In genomic region chr12:29124079-29124668, GRCm38 (mm10) we compare ENCODE assay signal across 19 mouse cellular contexts.
DNase-seq lines count a peak whose midpoint lies in the region; ATAC-seq and TF ChIP-seq lines count a peak whose summit lies in the region.
"Had no signal": no experiment of that assay in that cellular context is flagged by ENCODE, and none has a peak within 500 bp of the region (broad histone marks: within the 10 kb centered on the region; RNA-seq: fewer than 3 reads in every experiment).

No protein-coding gene starts in this region.

- intact Hi-C loops in gastrocnemius, postnatal 14 days (cut with DNase I; ENCODE audit: low total_unique reads): no loop called here

- no peaks in the 10 kb centered on the region for H3K9me3 ChIP-seq in kidney, embryonic 15.5 days (replicated peaks)
- H3K9me3 ChIP-seq in forebrain, postnatal 0 days (ENCODE audit: low read length): no peaks in the 10 kb centered on the region
- H3K9me3 ChIP-seq in midbrain, postnatal 0 days (ENCODE audit: low read length): no peaks in the 10 kb centered on the region
- H3K9me3 ChIP-seq: embryonic facial prominence, embryonic 10.5 days had no signal

- peak; percentile 40 for DNase-seq in adrenal gland, adult 2 months
- DNase-seq in adrenal gland, postnatal 4 days (ENCODE audit: low spot score in 2 of 2): no peak
- DNase-seq in kidney, postnatal 25 days: no peak
- DNase-seq in forebrain, postnatal 0 days: no peak
- peak; percentile 35 for DNase-seq in midbrain, postnatal 0 days (ENCODE audit: low spot score)
- no peak for DNase-seq in heart, adult 8-10 months (ENCODE audit: low spot score)
- DNase-seq in gastrocnemius, postnatal 14 days: no peak
- DNase-seq: cerebellum, postnatal 25 days; kidney, adult 9 months; liver; lung, adult 2 months; right cerebral cortex, adult 18-20 months; spleen, adult 18-20 months; thymus, postnatal 14 days had no signal

- H3K9ac ChIP-seq in kidney, embryonic 15.5 days: no peak overlapping the region
- H3K9ac ChIP-seq in forebrain, postnatal 0 days: no peak overlapping the region
- H3K9ac ChIP-seq in midbrain, postnatal 0 days (replicated peaks; ENCODE audit: low read length, poor library complexity, severe bottlenecking): no peak overlapping the region

- H3K27me3 ChIP-seq in kidney, embryonic 15.5 days: no peaks in the 10 kb centered on the region
- H3K27me3 ChIP-seq in forebrain, postnatal 0 days (ENCODE audit: insufficient read depth, low read length): no peaks in the 10 kb centered on the region
- H3K27me3 ChIP-seq in midbrain, postnatal 0 days (ENCODE audit: insufficient read depth, low read length): no peaks in the 10 kb centered on the region
- H3K27me3 ChIP-seq: Patski had no signal

- no peak overlapping the region for H3K27ac ChIP-seq in kidney, embryonic 15.5 days
- H3K27ac ChIP-seq in forebrain, postnatal 0 days (ENCODE audit: low read depth, low read length): 0 out of 2 replicates have a peak overlapping the region, but pooled peaks have one; percentile 21
- peak overlapping the region; percentile 4; the same call in 1 of the 2 replicates for H3K27ac ChIP-seq in midbrain, postnatal 0 days (ENCODE audit: low read depth, low read length)
- H3K27ac ChIP-seq: embryonic facial prominence, embryonic 10.5 days; macrophage had no signal

- no peak overlapping the region for H3K4me2 ChIP-seq in kidney, embryonic 15.5 days
- H3K4me2 ChIP-seq in forebrain, postnatal 0 days (ENCODE audit: low read depth): no peak overlapping the region
- H3K4me2 ChIP-seq in midbrain, postnatal 0 days (ENCODE audit: low read depth, low read length, poor library complexity, severe bottlenecking): no peak overlapping the region
- H3K4me2 ChIP-seq: heart, embryonic 11.5 days had no signal

- no peak for TF ChIP-seq CTCF in forebrain, postnatal 0 days (IDR thresholded peaks at IDR 0.05; ENCODE audit: low read depth)
- no peak for TF ChIP-seq CTCF in midbrain, postnatal 0 days (IDR thresholded peaks at IDR 0.05)

- 19% methylated on average over 7 of the region's 7 CpGs for WGBS in kidney, embryonic 15.5 days
- WGBS in forebrain, postnatal 0 days: 43% methylated on average over 7 of the region's 7 CpGs
- 40% methylated on average over 7 of the region's 7 CpGs for WGBS in midbrain, postnatal 0 days

- peak; percentile 52 for ATAC-seq in kidney, embryonic 15.5 days (replicated peaks; ENCODE audit: low FRiP score)
- ATAC-seq in forebrain, postnatal 0 days: no peak; the same call in 1 of the 2 replicates
- no peak for ATAC-seq in midbrain, postnatal 0 days (ENCODE audit: low FRiP score)
- ATAC-seq: Patski had no signal

- H3K4me3 ChIP-seq in kidney, embryonic 15.5 days (replicated peaks): no peak overlapping the region
- H3K4me3 ChIP-seq in forebrain, postnatal 0 days (ENCODE audit: low read depth, low read length): no peak overlapping the region
- no peak overlapping the region for H3K4me3 ChIP-seq in midbrain, postnatal 0 days (ENCODE audit: low read depth, low read length)
- H3K4me3 ChIP-seq: embryonic facial prominence, embryonic 10.5 days had no signal

- no peaks in the 10 kb centered on the region for H3K4me1 ChIP-seq in kidney, embryonic 15.5 days
- H3K4me1 ChIP-seq in forebrain, postnatal 0 days (ENCODE audit: insufficient read depth): peaks cover 3% of the 10 kb centered on the region
- H3K4me1 ChIP-seq in midbrain, postnatal 0 days (ENCODE audit: insufficient read depth, low read length): no peaks in the 10 kb centered on the region

- no peaks in the 10 kb centered on the region for H3K36me3 ChIP-seq in kidney, embryonic 15.5 days
- H3K36me3 ChIP-seq in forebrain, postnatal 0 days (ENCODE audit: insufficient read depth): no peaks in the 10 kb centered on the region
- no peaks in the 10 kb centered on the region for H3K36me3 ChIP-seq in midbrain, postnatal 0 days (ENCODE audit: insufficient read depth, low read length)
- H3K36me3 ChIP-seq: embryonic facial prominence, embryonic 10.5 days had no signal

Comparison
In these comparisons a context has a peak if more than half of its experiments do, and no peak if none do; other contexts are left out.
1. DNase-seq: peak in adrenal gland, adult 2 months (single experiment) and midbrain, postnatal 0 days (single experiment); none in adrenal gland, postnatal 4 days (0 of 2), kidney, postnatal 25 days (0 of 2), forebrain, postnatal 0 days (single experiment), heart, adult 8-10 months (single experiment) and gastrocnemius, postnatal 14 days (single experiment).